Mouse (Mus musculus) spleen, adult 2 months (tissue): ENCODE results near the gene Shisal1.

Experiments used
- CTCF ChIP-seq: fragments of 200-500 bp; IDR thresholded peaks from 2 replicates; pipeline ENCODE4 v1.5.1; 2011; ENCODE audit warnings: mild to moderate bottlenecking, inconsistent platforms; ENCODE audit not compliant: insufficient read depth, insufficient read length, insufficient replicate concordance; ENCODE audit errors: extremely low read depth
- POLR2A ChIP-seq: fragments of 200-500 bp; IDR thresholded peaks from 2 replicates; pipeline ENCODE4 v1.6.1; 2011; ENCODE audit warnings: low read depth, low read length, inconsistent platforms

GRCm38 (mm10) chr15:84444181-84444580, 2.7 kb downstream of the Shisal1 start:
- TF ChIP-seq CTCF (no peak), POLR2A (no peak)
